Mouse (Mus musculus): ENCODE measurements around the gene Mybph. TPM values are rescaled to one million over a fixed set of nuclear protein-coding genes. Genes with fewer than 3 reads are reported as not detected.
"Not testable (repeated sequence)": the region's sequence is repeated elsewhere in the genome, so short reads cannot be mapped to it uniquely, and the experiment has no call there.

Mybph gene
- total RNA-seq, 2 experiments from 2014 or later: not detected

- ATAC-seq (replicated peaks; ENCODE audit: low FRiP score, poor library complexity, severe bottlenecking): no peak
Measured at GRCm38 (mm10) chr1:134246590-134246989, 53.3 kb downstream of the Mybph start.

- ATAC-seq (replicated peaks; ENCODE audit: low FRiP score, poor library complexity, severe bottlenecking): not testable (repeated sequence)
Measured at GRCm38 (mm10) chr1:134249681-134250080, 56.4 kb downstream of the Mybph start.

Other genes with a start within 250 kb of the Mybph start
- not detected in 2 replicates for gene Fmod, start 156.2 kb upstream of the Mybph start, total RNA-seq (2015; ENCODE audit: low replicate concordance)
- not detected in 2 replicates for gene Fmod, start 156.2 kb upstream of the Mybph start, total RNA-seq (2017; ENCODE audit: low replicate concordance)
- 156 and 184 TPM in 2 replicates for gene Btg2, start 114.3 kb upstream of the Mybph start, total RNA-seq (2015; ENCODE audit: low replicate concordance)
- 261 and 289 TPM in 2 replicates for gene Btg2, start 114.3 kb upstream of the Mybph start, total RNA-seq (2017; ENCODE audit: low replicate concordance)
- 1.1 and 4.2 TPM in 2 replicates for gene Chit1, start 82.2 kb upstream of the Mybph start, total RNA-seq (2015; ENCODE audit: low replicate concordance)
- gene Chit1, start 82.2 kb upstream of the Mybph start, total RNA-seq (2017; ENCODE audit: low replicate concordance): not detected in 2 replicates
- gene Chil1, start 11.3 kb upstream of the Mybph start, total RNA-seq (2015; ENCODE audit: low replicate concordance): 19.3 and 76.8 TPM in 2 replicates
- gene Chil1, start 11.3 kb upstream of the Mybph start, total RNA-seq (2017; ENCODE audit: low replicate concordance): 13.9 and 22.5 TPM in 2 replicates
- not detected in 2 replicates for gene Adora1, start 42.0 kb downstream of the Mybph start, total RNA-seq (2015; ENCODE audit: low replicate concordance)
- gene Adora1, start 42.0 kb downstream of the Mybph start, total RNA-seq (2017; ENCODE audit: low replicate concordance): not detected in 2 replicates
- gene Myog, start 96.5 kb downstream of the Mybph start, total RNA-seq (2015; ENCODE audit: low replicate concordance): not detected in 2 replicates
- not detected in 2 replicates for gene Myog, start 96.5 kb downstream of the Mybph start, total RNA-seq (2017; ENCODE audit: low replicate concordance)
- 0.42 and 0.72 TPM in 2 replicates for gene Ppfia4, start 139.5 kb downstream of the Mybph start, total RNA-seq (2015; ENCODE audit: low replicate concordance)
- gene Ppfia4, start 139.5 kb downstream of the Mybph start, total RNA-seq (2017; ENCODE audit: low replicate concordance): 3.0 TPM in 1 of 2 replicates, not detected in the other
- 52.0 and 62.3 TPM in 2 replicates for gene Tmem183a, start 168.5 kb downstream of the Mybph start, total RNA-seq (2015; ENCODE audit: low replicate concordance)
- gene Tmem183a, start 168.5 kb downstream of the Mybph start, total RNA-seq (2017; ENCODE audit: low replicate concordance): 72.4 and 84.7 TPM in 2 replicates
- not detected in 2 replicates for gene 4933406M09Rik, start 192.5 kb downstream of the Mybph start, total RNA-seq (2015; ENCODE audit: low replicate concordance)
- not detected in 2 replicates for gene 4933406M09Rik, start 192.5 kb downstream of the Mybph start, total RNA-seq (2017; ENCODE audit: low replicate concordance)
- 22.3 and 39.0 TPM in 2 replicates for gene Cyb5r1, start 212.1 kb downstream of the Mybph start, total RNA-seq (2015; ENCODE audit: low replicate concordance)
- gene Cyb5r1, start 212.1 kb downstream of the Mybph start, total RNA-seq (2017; ENCODE audit: low replicate concordance): 12.9 and 30.3 TPM in 2 replicates
- gene Adipor1, start 221.9 kb downstream of the Mybph start, total RNA-seq (2015; ENCODE audit: low replicate concordance): 151 and 153 TPM in 2 replicates
- gene Adipor1, start 221.9 kb downstream of the Mybph start, total RNA-seq (2017; ENCODE audit: low replicate concordance): 114 and 119 TPM in 2 replicates